Mouse (Mus musculus): ENCODE results near the gene Ddx39b.

GRCm38 (mm10) chr17:35255301-35255700, 13.8 kb downstream of the Ddx39b start:
- no peak for TF ChIP-seq POLR2A (IDR thresholded peaks at IDR 0.05; ENCODE audit: extremely low read depth, insufficient read depth, low read length)
- TF ChIP-seq CTCF (IDR thresholded peaks at IDR 0.05; ENCODE audit: extremely low read depth, insufficient read depth, low read length), result no peak

Measured in cortical plate, adult 2 months (tissue).